Mouse (Mus musculus) embryonic facial prominence, embryonic 11.5 days (tissue): Measurements from ENCODE around the gene Nfyc. TPM values are rescaled to one million over a fixed set of nuclear protein-coding genes. Genes with fewer than 3 reads are reported as not detected.

Experiments used
- ATAC-seq: fragments of 200-750 bp; cut with Nextera tagmentation; replicated peaks from 2 replicates; pipeline ENCODE4 v1.8.0; 2017; ENCODE audit warnings: low read depth; ENCODE audit not compliant: insufficient number of reproducible peaks, low FRiP score, low TSS enrichment
- DNase-seq: peaks from one replicate; pipeline ENCODE4 v3.0.0-alpha.2; 2015; ENCODE audit warnings: low spot score
- H3K27ac ChIP-seq: fragments of 300-500 bp; sonication (generic); replicated peaks from 2 replicates; pipeline ENCODE4 v1.5.1; 2014; ENCODE audit warnings: mild to moderate bottlenecking, low read depth, low read length, control low read depth
- H3K27me3 ChIP-seq: fragments of 300-500 bp; sonication (generic); 2 replicates; pipeline ENCODE4 v1.6.1; 2014; ENCODE audit warnings: mild to moderate bottlenecking, low read length, moderate library complexity, mixed read lengths; ENCODE audit not compliant: control insufficient read depth, insufficient read depth
- H3K36me3 ChIP-seq: fragments of 300-500 bp; sonication (generic); replicated peaks from 2 replicates; pipeline ENCODE4 v1.6.1; 2014; ENCODE audit warnings: low read depth, mild to moderate bottlenecking, low read length, moderate library complexity, mixed read lengths; ENCODE audit not compliant: control insufficient read depth, insufficient read depth
- H3K4me1 ChIP-seq: fragments of 300-500 bp; sonication (generic); 2 replicates; pipeline ENCODE4 v1.6.1; 2014; ENCODE audit warnings: low read length, mixed read lengths; ENCODE audit not compliant: control insufficient read depth, insufficient read depth
- H3K4me2 ChIP-seq: fragments of 300-500 bp; sonication (generic); 2 replicates; pipeline ENCODE4 v1.6.1; 2014; ENCODE audit warnings: low read depth, mild to moderate bottlenecking, control low read depth, low read length, moderate library complexity
- H3K4me3 ChIP-seq: fragments of 300-500 bp; sonication (generic); 2 replicates; pipeline ENCODE4 v1.5.1; 2014; ENCODE audit warnings: low read depth, low read length, control low read depth
- H3K9ac ChIP-seq: fragments of 300-500 bp; sonication (generic); replicated peaks from 2 replicates; pipeline ENCODE4 v1.6.1; 2014; ENCODE audit warnings: mild to moderate bottlenecking, control low read depth, low read length
- H3K9me3 ChIP-seq: fragments of 300-500 bp; sonication (generic); replicated peaks from 2 replicates; pipeline ENCODE4 v1.6.1; 2016; ENCODE audit warnings: mild to moderate bottlenecking, low read length, inconsistent platforms, mixed read lengths; ENCODE audit not compliant: control insufficient read depth
- WGBS: fragments of 180-500 bp; shearing (Covaris S2); extraction: QIAGEN DNeasy Blood & Tissue Kit; methylation state at CpG from one replicate; pipeline ENCODE4 v1.1.7; 2014; 5-methylcytosine and 5-hydroxymethylcytosine counted together
- polyA plus RNA-seq: library from polyadenylated mRNA; unstranded; fragments of >200 nt; fragmentation: Nextera tagmentation; extraction: Ambion mirVana; gene quantifications from 2 replicates; pipeline ENCODE4 v1.2.1, GENCODE M21; 2014

Nfyc gene
- 137 and 139 TPM in 2 replicates for polyA plus RNA-seq

GRCm38 (mm10) chr4:120831472-120831871 lies at the start of gene Nfyc:
Nfyc (minus strand) TSS chr4:120831572.
- WGBS: 85% methylated on average over 4 of the region's 4 CpGs
- no peaks in the 10 kb centered on the region for H3K9me3 ChIP-seq
- H3K4me3 ChIP-seq: no peak within 1 kb of the TSS
- H3K27me3 ChIP-seq: no peaks in the 10 kb centered on the region
- no peak within 1 kb of the TSS for H3K9ac ChIP-seq
- DNase-seq: no peak
- H3K4me2 ChIP-seq: no peak within 1 kb of the TSS
- no peaks in the 10 kb centered on the region for H3K4me1 ChIP-seq
- no peak for ATAC-seq
- no peaks in the 10 kb centered on the region for H3K36me3 ChIP-seq
- H3K27ac ChIP-seq: no peak within 1 kb of the TSS

GRCm38 (mm10) chr4:120880731-120881432 lies 49.5 kb upstream of the Nfyc start:
- no peak overlapping the region for H3K4me2 ChIP-seq
- DNase-seq (peak; percentile 63), ATAC-seq (no peak)
- no peaks in the 10 kb centered on the region for H3K36me3 ChIP-seq
- no peaks in the 10 kb centered on the region for H3K27me3 ChIP-seq
- no peak overlapping the region for H3K4me3 ChIP-seq
- peaks cover 4% of the 10 kb centered on the region; the same call in 1 of the 2 replicates for H3K4me1 ChIP-seq
- no peak overlapping the region for H3K9ac ChIP-seq
- H3K9me3 ChIP-seq: no peaks in the 10 kb centered on the region
- no peak overlapping the region for H3K27ac ChIP-seq
- WGBS: 57% methylated on average over 6 of the region's 6 CpGs

- ATAC-seq (no peak), DNase-seq (no peak)
- Histone ChIP-seq H3K4me1 (no peaks in the 10 kb centered on the region), H3K27me3 (no peaks in the 10 kb centered on the region), H3K27ac (no peak overlapping the region), H3K9ac (no peak overlapping the region), H3K36me3 (no peaks in the 10 kb centered on the region), H3K9me3 (no peaks in the 10 kb centered on the region), H3K4me2 (no peak overlapping the region), H3K4me3 (no peak overlapping the region)
- WGBS: 40% methylated on average over 4 of the region's 4 CpGs
Measured at GRCm38 (mm10) chr4:120879386-120879785, 48.0 kb upstream of the Nfyc start.

- 75% methylated on average over 3 of the region's 3 CpGs for WGBS
Measured at GRCm38 (mm10) chr4:120878728-120879127, 47.4 kb upstream of the Nfyc start.

GRCm38 (mm10) chr4:120875961-120876360 lies 44.6 kb upstream of the Nfyc start:
- DNase-seq: no peak
- WGBS: 65% methylated on average over 3 of the region's 3 CpGs
- no peaks in the 10 kb centered on the region for H3K27me3 ChIP-seq

More at GRCm38 (mm10) chr4:120878728-120879127, 47.4 kb upstream of the Nfyc start:
- Histone ChIP-seq H3K27me3 (no peaks in the 10 kb centered on the region), H3K9ac (no peak overlapping the region), H3K27ac (no peak overlapping the region), H3K36me3 (no peaks in the 10 kb centered on the region), H3K4me2 (no peak overlapping the region), H3K4me3 (no peak overlapping the region), H3K4me1 (no peaks in the 10 kb centered on the region), H3K9me3 (no peaks in the 10 kb centered on the region)
- ATAC-seq (no peak), DNase-seq (no peak)

GRCm38 (mm10) chr4:120870262-120870748 lies 38.9 kb upstream of the Nfyc start:
- no peak for ATAC-seq
- no peak for DNase-seq
- Histone ChIP-seq H3K9ac (no peak overlapping the region), H3K27me3 (no peaks in the 10 kb centered on the region), H3K4me2 (no peak overlapping the region), H3K36me3 (no peaks in the 10 kb centered on the region), H3K9me3 (no peaks in the 10 kb centered on the region), H3K4me3 (no peak overlapping the region), H3K4me1 (no peaks in the 10 kb centered on the region), H3K27ac (no peak overlapping the region)
- 65% methylated on average over 7 of the region's 7 CpGs for WGBS

More at GRCm38 (mm10) chr4:120875961-120876360, 44.6 kb upstream of the Nfyc start:
- no peak for ATAC-seq
- no peaks in the 10 kb centered on the region for H3K4me1 ChIP-seq
- no peak overlapping the region for H3K27ac ChIP-seq
- no peaks in the 10 kb centered on the region for H3K36me3 ChIP-seq
- H3K4me3 ChIP-seq: no peak overlapping the region
- no peaks in the 10 kb centered on the region for H3K9me3 ChIP-seq
- H3K4me2 ChIP-seq: no peak overlapping the region
- H3K9ac ChIP-seq: no peak overlapping the region

GRCm38 (mm10) chr4:120868988-120869387 lies 37.6 kb upstream of the Nfyc start:
- 70% methylated on average over 3 of the region's 3 CpGs for WGBS
- H3K4me2 ChIP-seq: no peak overlapping the region
- H3K4me1 ChIP-seq: no peaks in the 10 kb centered on the region
- no peaks in the 10 kb centered on the region for H3K27me3 ChIP-seq
- ATAC-seq (no peak), DNase-seq (no peak)
- H3K9me3 ChIP-seq: no peaks in the 10 kb centered on the region
- no peak overlapping the region for H3K4me3 ChIP-seq
- no peaks in the 10 kb centered on the region for H3K36me3 ChIP-seq
- no peak overlapping the region for H3K27ac ChIP-seq
- H3K9ac ChIP-seq: no peak overlapping the region

- no peak for DNase-seq
- Histone ChIP-seq H3K27ac (no peak overlapping the region), H3K9me3 (no peaks in the 10 kb centered on the region)
Measured at GRCm38 (mm10) chr4:120868246-120868645, 36.9 kb upstream of the Nfyc start.

More at GRCm38 (mm10) chr4:120868246-120868645, 36.9 kb upstream of the Nfyc start:
- no peaks in the 10 kb centered on the region for H3K36me3 ChIP-seq
- no peaks in the 10 kb centered on the region for H3K27me3 ChIP-seq
- H3K4me1 ChIP-seq: no peaks in the 10 kb centered on the region
- no peak for ATAC-seq
- WGBS: 81% methylated on average over 5 of the region's 5 CpGs
- H3K9ac ChIP-seq: no peak overlapping the region
- H3K4me2 ChIP-seq: no peak overlapping the region
- H3K4me3 ChIP-seq: no peak overlapping the region
